Mouse (Mus musculus): ENCODE results near the gene Smg7.

- TF ChIP-seq CTCF (IDR thresholded peaks at IDR 0.05 in 2 of 3, conservative IDR thresholded peaks at IDR 0.05 in 1 of 3; ENCODE audit: control insufficient read depth in 1 of 3, insufficient read depth in 1 of 3, low read depth in 2 of 3, low read length in 3 of 3, poor library complexity in 1 of 3, severe bottlenecking in 1 of 3): no peak
- TF ChIP-seq JUND (IDR thresholded peaks at IDR 0.05; ENCODE audit: low read depth, low read length): no peak
- no peak for TF ChIP-seq USF1 (IDR thresholded peaks at IDR 0.05; ENCODE audit: low read depth, low read length)
- no peak for TF ChIP-seq E2F4 (IDR thresholded peaks at IDR 0.05; ENCODE audit: borderline replicate concordance, low read depth, low read length)
- no peak for TF ChIP-seq ZKSCAN1 (IDR thresholded peaks at IDR 0.05; ENCODE audit: low read depth, low read length)
- no peak for TF ChIP-seq TAL1 (IDR thresholded peaks at IDR 0.05; ENCODE audit: low read length)
- TF ChIP-seq ETS1 (IDR thresholded peaks at IDR 0.05; ENCODE audit: low read depth, low read length): 0 out of 2 replicates have a peak, but pooled peaks have one; percentile 9
- no peak for TF ChIP-seq MEF2A (IDR thresholded peaks at IDR 0.05; ENCODE audit: extremely low read depth, insufficient replicate concordance, low read depth, low read length, poor library complexity, severe bottlenecking)
- TF ChIP-seq ELF1 (IDR thresholded peaks at IDR 0.05; ENCODE audit: low read depth, low read length): no peak
- TF ChIP-seq UBTF (IDR thresholded peaks at IDR 0.05; ENCODE audit: borderline replicate concordance, insufficient read depth, low read depth, low read length): no peak
- peak; percentile 31 to 46; a peak in 3 of 4 replicates for TF ChIP-seq POLR2A (IDR thresholded peaks at IDR 0.05; ENCODE audit: control insufficient read depth in 1 of 2, insufficient read depth in 1 of 2, low read depth in 1 of 2, low read length in 2 of 2, poor library complexity in 1 of 2)
- TF ChIP-seq GABPA (IDR thresholded peaks at IDR 0.05; ENCODE audit: low read depth, low read length): no peak
- TF ChIP-seq HCFC1 (IDR thresholded peaks at IDR 0.05; ENCODE audit: low read depth, low read length): 0 out of 2 replicates have a peak, but pooled peaks have one; percentile 31
These were observed 102.5 kb downstream of the Smg7 start, which contains the start of gene Ncf2 for GRCm38 (mm10) chr1:152799897-152800296.

Data from MEL (cell line).